Mouse (Mus musculus) urinary bladder, postnatal 36 days (tissue): ENCODE measurements at regions not wholly inside any gene's neighbourhood (a gene's known extent, or its start where the extent isn't known, plus 50 kb on each side); places are given as distances from the start of the nearest gene placed in this dataset.
"Not testable (repeated sequence)": the region's sequence is repeated elsewhere in the genome, so short reads cannot be mapped to it uniquely, and the experiment has no call there.

Source experiments
- DNase-seq, 2 experiments: peaks; one replicate each; pipeline ENCODE4 v3.0.0; 2022; ENCODE audit warnings: low spot score in 2 of 2, mixed read lengths in 1 of 2

DNA sequence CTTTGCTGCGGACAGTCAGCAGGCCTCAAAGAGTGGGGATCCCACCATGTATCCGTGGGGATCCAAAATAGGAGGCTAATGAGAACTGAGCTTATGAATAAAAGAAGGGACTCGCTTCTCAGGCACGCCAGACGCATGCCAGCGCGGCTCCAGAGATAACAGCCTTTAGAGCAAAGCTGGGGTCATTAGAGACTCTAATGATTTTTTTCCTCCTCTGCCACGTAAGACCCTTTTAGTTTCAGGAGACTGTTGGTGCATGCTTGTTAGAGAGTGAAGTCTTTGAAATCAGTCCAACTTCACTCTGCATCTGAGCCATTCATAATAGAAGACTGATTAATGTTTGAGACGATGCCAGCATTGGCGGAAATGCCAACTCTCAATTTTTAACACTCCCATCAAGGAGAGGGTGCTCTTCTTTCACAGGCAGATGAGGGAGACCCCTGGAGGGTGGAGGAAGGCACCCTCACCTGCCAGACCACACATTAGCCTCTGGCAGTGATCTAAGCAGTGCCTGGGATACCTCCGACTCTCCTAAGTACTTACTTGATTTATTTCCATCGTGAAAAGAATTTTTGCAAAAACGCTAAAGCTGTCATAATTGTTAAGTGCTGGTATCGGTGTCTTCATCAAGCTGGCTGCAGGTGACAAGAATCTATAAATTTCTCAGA lies 104.0 kb upstream of the Tcerg1l start:
- no peak for DNase-seq

GRCm38 (mm10) chr7:138497771-138498170 lies 100.2 kb upstream of the Tcerg1l start:
- no peak for DNase-seq

DNA sequence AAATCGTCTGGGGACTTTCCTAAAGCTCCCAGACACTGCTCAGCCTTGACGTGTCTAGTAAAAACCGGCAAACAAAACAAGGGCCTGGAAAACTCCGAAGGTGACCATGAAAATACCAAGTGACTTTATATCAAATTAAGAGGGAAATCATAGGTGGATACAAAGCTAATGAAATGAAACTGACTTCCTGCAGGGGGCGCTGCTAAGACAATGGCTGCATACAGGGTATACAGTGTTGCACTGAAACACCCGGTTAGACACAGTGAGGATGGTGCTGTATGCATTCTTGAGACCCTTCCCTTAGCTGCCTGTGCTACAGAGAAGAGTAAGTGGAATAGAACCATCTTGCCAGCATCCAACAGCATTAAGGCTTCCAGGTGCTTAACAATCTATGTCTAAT lies 99.7 kb upstream of the Tcerg1l start:
- DNase-seq = peak in 1 of 2 experiments; percentile 7

DNA sequence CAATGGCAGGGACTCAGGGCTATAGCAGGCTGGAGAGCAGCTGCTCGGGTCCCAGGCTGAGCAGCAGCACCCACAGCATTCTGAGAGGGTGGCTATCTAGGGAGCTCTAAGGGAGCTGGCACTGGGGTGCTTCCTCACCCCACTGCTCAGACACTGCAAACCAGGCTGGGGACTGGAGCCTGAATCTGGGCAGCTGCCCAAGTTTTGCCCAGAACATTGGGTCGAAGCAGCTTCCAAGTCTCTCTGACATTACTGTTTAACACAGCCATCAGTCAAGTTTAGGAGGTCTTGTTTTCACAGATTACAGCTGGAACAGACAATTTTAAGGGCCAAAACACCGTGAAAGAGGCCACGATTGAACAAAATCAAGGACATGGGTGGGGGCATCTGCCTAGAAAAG lies 96.1 kb upstream of the Tcerg1l start:
- no peak for DNase-seq

- DNase-seq = no peak
Observed at GRCm38 (mm10) chr7:138492261-138492660, 94.7 kb upstream of the Tcerg1l start.

- no peak for DNase-seq
Observed at GRCm38 (mm10) chr7:138489471-138489870, 91.9 kb upstream of the Tcerg1l start.

GRCm38 (mm10) chr7:138488201-138488720 lies 90.7 kb upstream of the Tcerg1l start:
- no peak for DNase-seq

- no peak for DNase-seq
Observed at GRCm38 (mm10) chr7:138472891-138473455, 75.4 kb upstream of the Tcerg1l start.

DNA sequence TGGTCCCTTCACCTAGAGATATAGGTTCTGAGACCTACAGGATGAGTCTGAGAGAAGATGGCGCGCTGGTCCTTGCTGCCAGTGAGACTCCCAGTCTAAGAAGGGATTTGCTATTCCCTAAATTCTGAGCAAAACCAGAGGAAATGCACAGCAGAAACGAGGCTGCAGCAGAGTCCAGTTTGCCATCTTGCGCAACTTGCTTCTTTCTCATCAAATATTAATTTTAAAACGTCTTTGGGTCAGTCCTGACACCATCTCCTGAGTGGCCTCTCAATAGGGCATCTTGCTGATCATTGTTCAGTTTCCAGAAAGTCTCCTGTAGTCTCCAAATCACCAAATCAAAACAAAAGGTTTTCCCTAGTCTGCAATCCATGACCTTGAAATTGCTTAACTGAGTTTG lies 74.8 kb upstream of the Tcerg1l start:
- DNase-seq = no peak

DNA sequence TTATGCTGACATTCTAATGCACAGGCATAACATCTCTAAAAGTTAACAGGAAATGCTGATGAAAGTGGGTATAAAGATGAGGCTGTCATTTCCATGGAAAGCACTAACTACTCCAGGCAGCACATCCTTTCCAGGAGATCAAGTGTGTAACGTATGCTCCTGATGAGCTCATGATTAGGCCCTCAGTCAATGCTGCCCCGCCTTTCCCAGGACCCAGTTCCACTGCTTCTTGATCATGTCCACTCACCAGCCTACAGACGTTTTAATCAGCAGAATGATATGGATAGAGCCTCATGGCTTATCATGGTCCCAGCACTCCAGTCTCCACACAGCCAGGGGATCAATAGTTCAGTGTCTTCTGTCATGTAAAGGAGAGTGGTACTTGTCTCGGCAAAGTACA lies 71.7 kb upstream of the Tcerg1l start:
- no peak for DNase-seq

GRCm38 (mm10) chr7:138468436-138468835 lies 70.9 kb upstream of the Tcerg1l start:
- DNase-seq = no peak

DNA sequence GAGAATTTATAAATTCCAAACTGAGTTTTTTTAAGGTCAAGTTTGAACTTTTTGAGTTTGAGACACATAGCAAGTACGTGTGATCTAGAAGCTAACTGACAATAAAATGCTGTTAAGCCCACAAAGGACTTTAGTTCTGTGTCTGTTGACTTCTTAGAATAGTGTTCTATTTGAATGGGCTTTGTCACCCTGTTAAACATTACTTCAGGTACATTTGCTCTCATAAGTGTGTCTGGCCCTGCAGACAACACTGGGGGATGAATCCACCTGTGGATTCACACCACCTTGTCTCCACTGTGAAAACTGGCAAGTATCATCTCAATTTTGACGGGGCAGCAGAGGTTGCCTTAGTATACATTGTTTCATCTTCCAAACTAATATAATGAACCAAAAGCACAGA lies 70.5 kb upstream of the Tcerg1l start:
- no peak for DNase-seq

DNA sequence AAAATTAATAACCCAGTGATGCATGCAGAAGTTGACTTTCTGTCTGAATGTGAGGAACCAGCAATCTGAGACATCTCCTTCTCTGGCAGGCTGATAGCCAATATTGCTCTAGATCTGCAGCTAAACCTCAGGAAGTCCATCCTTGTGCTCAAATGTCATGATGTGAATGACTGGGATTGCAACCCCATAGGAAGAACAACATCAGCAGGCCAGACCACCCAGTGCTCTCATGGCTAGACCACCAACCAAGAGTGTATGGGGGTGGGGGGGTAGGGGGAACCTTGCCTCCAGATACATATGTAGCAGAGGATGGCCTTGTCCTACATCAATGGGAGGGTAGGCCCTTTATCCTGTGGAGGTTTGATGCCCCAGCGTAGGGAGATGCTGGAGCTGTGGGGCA lies 69.9 kb upstream of the Tcerg1l start:
- no peak for DNase-seq

GRCm38 (mm10) chr7:138457964-138458363 lies 60.4 kb upstream of the Tcerg1l start:
- DNase-seq = no peak

GRCm38 (mm10) chr7:138455371-138455770 lies 57.8 kb upstream of the Tcerg1l start:
- DNase-seq = no peak

DNA sequence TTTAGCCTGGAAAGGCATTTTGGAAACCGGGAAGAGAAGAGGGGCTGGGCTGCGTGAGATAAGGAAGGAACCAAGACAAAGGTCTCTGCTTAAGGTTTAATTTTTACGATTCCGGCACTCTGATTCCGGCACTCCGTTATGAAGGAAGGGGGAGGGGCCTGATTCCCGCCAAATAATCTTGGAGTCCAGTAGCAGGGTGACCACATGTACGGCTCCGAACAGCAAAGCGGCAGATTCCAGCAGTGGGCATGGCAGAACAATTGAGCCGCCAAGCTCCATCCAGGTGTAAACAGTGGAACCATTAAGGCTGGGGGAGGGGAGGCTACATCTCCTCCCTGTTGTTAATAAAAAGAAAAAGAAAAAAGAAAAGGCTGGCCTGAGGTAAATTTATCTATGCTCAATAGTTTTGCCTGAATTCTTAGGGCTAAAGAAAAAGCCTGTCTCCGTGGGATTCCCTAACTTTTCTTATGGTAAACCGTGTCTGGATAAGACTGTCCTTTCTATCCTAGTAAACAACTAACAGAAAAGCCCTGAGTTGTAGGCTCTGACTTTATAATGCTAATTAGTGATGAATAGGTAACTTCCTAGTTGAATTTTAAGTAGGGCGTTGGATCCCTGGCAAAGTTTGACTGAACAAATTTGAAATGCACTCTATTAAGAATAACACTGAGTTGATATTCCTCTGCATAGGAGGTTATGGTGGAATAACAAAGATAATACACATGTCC lies 57.1 kb upstream of the Tcerg1l start:
- DNase-seq = not testable (repeated sequence)

DNA sequence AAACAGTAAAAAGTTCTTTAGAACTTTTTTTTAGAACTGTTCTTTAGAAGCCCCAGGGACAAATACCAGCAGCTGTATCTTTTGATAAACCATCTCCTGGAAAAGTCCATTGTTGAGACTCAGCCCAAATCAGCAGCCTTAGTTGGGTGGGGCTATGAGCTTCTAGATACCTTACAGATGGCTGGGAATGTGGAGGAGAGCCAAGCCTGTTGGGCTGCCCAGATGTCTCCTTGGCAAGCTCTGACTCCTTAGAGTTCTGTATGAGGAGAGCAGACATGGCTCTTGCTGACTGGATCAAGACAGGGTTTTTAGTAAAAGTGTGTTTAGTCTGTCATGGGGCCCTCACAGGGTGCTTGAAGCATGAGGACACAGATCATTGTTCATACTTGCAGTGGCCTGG lies 53.8 kb upstream of the Tcerg1l start:
- DNase-seq = no peak

GRCm38 (mm10) chr7:138448519-138448918 lies 51.0 kb upstream of the Tcerg1l start:
- no peak for DNase-seq
